Mouse (Mus musculus): Measurements from ENCODE around the gene Sv2c.

- TF ChIP-seq MYOG (IDR thresholded peaks at IDR 0.05; ENCODE audit: control insufficient read depth, extremely low read depth, insufficient read length) (no peak), CTCF (IDR thresholded peaks at IDR 0.05; ENCODE audit: control insufficient read depth, insufficient read depth, insufficient read length) (no peak), MAX (IDR thresholded peaks at IDR 0.05) (no peak), FOSL1 (IDR thresholded peaks at IDR 0.05; ENCODE audit: insufficient read depth, low read length, poor library complexity, severe bottlenecking) (no peak), USF1 (IDR thresholded peaks at IDR 0.05; ENCODE audit: low read depth) (no peak), MYOD1 (IDR thresholded peaks at IDR 0.05; ENCODE audit: control insufficient read depth, insufficient read length, low read depth) (no peak), CEBPB (IDR thresholded peaks at IDR 0.05; ENCODE audit: low read depth) (no peak)
Observed at GRCm38 (mm10) chr13:96073555-96073954, 58.8 kb downstream of the Sv2c start.

All from C2C12 (cell line).